Mouse (Mus musculus): ENCODE data around the gene Pigo.

Gene Pigo

DNA sequence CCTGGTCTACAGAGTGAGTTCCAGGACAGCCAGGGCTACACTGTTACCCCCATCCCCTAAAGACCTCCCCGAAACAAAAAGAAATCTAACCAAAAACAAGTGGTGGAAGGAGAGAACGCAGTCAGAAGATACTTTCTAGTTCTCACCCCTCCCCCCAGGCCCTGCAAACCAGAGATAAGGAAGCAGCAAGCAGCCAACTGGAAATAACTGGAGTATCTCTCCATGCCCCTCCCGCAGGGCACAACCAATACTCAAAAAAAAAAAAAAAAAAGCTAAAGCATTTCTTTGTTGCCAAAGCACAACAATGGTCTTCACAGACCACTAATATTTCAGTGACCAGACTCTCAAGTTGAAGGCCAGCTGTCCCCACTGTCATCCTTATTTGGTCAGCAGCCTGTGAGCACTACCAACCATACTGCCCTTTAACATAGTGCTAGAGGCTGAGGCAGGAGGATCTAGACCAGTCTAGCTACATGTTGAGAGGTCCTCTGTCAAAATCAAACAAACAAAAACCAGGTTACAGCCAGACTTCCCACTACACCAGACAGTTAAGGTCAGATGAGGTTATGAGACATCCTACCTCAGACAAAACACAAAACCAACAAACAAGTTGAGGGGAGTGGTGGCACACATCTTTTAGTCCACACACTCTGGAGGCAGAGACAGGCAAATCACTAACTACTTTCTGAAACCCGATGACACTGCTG, 12.4 kb upstream of the Pigo start:
- no peak for DNase-seq (ENCODE audit: low read depth, low spot score)

DNA sequence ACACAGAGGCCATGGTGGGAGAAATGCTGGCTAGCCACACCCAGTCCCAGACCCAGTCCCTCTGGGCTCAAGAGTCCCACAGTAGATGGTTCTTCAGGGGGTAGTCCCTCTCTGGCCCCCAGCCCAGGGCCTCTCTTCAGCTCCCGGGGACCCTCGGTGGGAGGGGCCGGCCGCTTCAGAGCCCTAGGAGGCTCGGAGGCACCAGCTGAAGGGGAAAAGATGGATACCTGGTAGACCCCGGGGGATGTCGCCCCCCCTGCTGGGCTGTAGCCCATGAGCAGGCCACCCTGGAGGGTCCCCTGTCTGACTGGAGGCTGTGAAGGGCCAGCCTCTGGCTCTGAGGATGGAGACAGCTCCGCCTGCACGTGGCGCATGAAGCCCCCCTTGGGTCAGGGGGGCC, 10.7 kb upstream of the Pigo start:
- no peak for DNase-seq (ENCODE audit: low read depth, low spot score)

DNA sequence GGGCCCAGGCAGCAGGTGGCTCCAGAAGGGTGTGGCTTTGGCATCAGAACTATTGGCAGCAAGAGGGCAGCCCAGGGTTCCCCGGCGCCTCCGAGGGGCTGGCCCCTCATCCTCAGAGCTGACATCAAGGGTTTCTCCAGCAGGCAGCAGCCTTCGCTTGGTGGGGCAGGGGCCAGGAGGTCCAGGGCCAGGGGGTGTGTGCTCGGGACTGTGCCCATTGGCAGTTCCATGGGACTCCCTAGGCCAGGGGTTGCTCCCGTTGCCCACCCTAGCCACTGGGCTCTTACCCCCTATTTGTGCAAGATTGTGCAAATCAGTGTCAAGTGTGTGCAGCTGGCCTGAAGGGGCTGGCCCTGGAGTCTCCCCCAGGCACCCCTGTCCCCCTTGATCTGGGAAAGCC, 10.2 kb upstream of the Pigo start:
- no peak for DNase-seq (ENCODE audit: low read depth, low spot score)

DNA sequence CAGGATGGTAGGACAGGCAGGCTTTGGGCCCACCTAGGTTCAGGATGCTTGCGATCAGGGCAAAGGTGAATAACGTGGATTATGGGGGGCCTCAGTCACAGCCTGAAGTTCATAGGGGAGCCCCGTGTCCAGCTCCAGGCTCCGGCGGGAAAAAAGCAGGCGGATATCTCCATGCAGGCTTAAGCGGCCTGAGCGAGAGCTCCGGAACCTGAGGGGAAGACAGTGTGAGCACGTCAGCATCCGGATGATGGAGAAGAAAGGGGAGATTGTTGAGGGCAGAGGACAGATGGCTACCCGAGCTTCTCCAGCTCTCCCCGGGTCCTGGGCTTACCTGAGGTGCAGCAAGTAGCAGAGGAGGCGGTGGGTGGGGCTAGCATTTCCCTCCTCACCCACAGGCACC, 7.9 kb upstream of the Pigo start:
- DNase-seq (ENCODE audit: low read depth, low spot score): no peak

DNA sequence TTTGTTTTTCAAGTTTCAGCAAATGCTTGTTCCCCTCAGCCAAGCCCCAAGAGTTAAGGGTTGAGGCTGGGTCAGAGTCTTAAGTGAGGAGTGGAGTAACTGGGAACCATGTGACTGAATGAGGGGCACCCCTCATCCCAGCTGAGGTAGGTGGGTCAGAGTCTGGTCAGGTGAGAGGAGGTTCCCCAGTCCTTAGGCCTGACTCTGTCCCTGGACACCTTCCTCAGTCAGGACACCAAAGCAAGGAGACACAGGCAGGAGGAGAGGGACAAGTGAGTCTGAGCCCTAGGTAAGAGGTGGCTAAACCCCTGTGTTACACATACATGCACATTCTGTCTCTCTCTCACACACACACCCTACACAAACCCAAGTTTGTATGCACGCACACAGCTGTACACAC, 6.9 kb upstream of the Pigo start:
- no peak for DNase-seq (ENCODE audit: low read depth, low spot score)

DNA sequence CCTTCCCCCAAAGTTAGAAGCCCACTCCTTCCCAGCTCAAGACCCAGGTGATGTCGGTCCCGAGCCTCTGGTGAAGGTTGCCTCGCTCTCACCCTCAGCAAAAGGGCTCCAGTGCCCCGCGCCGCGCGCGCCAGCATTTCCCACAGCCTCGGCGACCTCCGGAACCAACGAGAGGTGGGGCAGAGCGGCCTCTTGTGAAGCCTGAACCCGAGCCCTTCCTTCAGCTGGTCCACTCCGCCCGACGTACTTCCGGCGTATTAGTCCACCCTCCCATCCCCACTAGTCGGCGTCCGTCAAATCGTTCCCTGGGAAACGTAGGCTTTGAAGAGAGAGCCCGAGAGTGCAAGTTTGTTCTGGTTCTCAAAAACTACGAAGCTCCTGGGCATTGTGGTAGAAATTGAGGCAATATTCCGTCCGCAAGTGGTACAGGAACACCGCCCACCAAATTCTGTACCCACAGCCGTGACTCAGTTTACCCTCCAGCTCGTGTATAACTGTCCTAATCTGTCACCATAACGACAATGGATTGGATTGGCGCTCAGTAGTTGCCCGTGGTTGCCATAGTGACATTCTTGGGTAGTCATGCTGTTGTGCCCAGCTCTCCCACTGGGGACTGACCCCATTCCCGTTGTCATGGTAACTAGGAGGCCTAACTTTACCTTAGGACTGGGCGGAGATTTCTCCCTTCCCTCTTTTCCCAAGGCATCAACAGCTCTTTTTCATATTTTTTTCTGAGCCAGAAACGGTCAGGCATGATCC, 5.8 kb upstream of the Pigo start, which contains the start of gene Stoml2:
Gene Stoml2, minus strand, starts transcription at position 474 of the 759 bp plus-strand sequence.
- peak; percentile 98 for DNase-seq (ENCODE audit: low read depth, low spot score)

DNA sequence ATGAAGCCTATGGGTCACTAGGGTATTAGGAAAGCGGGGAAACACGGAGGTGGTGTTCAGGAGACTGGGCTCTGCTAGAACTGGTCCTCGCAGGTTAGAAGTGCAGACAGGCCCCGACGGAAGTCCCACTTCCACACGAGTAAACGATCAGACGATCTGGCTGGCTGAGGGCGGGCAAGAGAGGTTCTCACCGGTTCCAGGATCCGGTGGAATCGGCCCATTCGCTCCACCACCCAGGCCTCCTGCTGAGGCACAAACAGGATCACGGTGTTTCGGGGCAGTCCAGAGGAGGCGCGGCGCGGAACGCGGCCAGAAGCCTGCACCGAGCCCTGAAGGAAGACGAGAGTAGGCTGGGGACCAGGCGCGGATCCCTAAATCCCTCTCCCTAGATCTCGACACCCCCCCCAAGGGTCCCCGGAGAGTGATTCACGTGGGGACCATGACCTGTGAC, 5.2 kb upstream of the Pigo start:
- peak; percentile 89 for DNase-seq (ENCODE audit: low read depth, low spot score)

DNA sequence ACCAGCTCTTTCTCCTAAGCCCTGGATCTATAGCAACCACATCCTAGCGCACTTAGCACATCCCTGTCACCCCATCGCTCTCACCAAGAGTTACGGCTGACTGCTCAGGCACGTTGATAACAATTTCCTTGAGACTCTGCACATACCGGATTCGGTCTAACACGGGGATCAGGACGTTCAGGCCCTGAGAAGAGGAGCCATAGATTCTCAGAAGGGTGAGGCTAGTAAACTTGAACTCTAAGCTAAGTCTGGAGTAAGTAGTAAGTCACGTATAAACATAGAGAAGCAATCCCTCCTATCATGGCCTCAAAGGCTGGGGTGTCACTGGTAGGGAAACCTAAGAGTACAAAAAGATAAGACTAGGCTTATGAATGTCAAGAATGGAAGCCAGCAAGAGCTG, 4.7 kb upstream of the Pigo start:
- no peak for DNase-seq (ENCODE audit: low read depth, low spot score)

DNA sequence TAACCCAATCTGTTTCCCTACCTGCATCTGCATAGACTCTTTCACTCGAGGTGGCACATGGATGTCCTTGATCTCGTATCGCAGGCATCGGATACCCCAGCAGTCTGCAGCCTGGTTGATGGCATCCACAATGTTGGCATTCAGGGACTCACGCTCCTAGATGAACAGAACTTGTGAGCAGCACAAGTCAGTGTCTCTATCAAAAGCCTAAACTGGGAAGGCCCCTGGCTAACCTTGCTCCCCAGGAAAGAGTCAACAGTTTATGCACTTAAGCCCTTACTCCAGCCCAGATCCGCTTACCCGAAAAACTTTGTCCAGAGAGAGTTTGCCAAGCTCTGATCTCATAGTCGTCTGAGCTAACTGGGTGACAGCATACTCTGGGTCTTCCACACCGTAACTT, 4.1 kb upstream of the Pigo start:
- no peak for DNase-seq (ENCODE audit: low read depth, low spot score)

DNA sequence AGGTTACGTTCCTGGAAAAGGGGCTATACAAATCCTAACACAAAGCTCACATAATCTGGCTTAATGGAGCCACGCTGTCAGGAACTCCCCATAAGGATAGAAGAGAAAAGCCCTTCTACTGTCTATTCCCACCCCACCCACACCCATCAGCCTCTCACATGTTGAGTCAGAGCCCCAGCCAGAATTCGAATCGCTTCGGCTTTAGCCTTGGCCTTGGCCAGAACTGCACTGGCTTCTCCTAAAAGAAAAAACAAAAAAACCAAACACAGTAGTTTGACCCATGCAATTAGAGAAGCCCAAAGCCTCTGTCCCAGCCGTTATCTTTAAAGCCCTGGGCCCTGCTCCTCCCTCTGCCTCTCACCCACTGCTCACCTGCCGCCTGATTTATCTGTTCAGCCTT, 3.5 kb upstream of the Pigo start:
- no peak for DNase-seq (ENCODE audit: low read depth, low spot score)

DNA sequence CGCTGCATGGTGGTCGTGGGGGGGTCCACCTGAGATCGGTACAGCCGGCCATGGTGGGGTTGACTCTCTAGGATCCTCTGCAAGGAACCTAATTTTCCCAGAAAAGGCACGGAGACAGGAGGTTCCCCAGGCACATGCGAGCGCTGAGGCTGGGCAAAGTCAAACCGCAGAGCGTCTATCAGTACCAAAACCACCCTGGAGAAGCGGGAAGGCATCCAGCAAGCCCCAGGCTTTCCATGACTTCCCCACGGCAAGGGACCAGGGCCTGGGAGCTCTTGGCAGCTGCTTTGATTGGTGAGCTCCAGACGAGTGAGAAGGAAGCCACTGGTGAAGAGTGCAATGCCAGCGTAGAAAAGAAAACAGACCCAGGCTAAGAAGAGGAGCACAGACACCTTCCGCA, 946 bp downstream of the Pigo start:
- DNase-seq (ENCODE audit: low read depth, low spot score): no peak

DNA sequence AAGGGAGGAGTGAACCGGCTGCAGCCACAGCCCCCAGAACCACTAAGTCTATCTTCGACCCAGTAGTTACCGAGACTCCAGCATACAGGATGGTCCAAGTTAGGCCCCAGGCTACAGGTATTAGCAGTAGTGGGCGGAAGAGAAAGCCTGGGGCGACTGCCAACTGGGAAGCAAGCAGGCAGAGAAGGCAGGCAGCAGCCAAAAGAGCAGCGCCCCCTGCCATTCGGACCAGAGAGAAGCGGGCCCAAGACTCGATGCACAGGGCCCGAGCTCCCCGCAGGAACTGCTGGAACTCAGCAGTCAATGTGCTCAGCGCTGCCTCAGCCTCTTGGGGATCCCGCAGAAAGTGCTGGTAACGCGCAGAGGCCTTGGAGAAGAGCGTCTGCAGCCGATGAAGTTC, 4.3 kb downstream of the Pigo start:
- peak; percentile 74 for DNase-seq (ENCODE audit: low read depth, low spot score)

DNA sequence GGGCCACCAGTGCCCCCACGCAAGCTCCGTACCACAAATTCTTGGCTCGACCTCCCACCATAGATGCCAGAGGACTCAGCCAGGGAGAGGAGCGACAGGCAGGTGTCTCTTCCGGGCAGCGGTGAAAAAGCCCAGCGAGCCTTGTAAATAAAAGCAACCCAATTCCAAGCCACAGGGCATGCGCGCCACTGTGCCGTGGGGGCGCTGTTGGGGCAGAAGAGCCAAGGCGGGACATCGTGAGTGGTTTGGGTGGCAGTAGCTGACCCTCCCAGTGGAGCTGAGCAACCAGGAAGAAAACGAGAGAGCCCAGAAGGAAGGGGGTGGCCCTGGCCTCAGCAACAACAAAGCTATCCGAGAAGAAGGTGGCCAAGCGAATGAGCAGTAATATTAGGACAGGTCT, 4.7 kb downstream of the Pigo start:
- DNase-seq (ENCODE audit: low read depth, low spot score): peak; percentile 59

DNA sequence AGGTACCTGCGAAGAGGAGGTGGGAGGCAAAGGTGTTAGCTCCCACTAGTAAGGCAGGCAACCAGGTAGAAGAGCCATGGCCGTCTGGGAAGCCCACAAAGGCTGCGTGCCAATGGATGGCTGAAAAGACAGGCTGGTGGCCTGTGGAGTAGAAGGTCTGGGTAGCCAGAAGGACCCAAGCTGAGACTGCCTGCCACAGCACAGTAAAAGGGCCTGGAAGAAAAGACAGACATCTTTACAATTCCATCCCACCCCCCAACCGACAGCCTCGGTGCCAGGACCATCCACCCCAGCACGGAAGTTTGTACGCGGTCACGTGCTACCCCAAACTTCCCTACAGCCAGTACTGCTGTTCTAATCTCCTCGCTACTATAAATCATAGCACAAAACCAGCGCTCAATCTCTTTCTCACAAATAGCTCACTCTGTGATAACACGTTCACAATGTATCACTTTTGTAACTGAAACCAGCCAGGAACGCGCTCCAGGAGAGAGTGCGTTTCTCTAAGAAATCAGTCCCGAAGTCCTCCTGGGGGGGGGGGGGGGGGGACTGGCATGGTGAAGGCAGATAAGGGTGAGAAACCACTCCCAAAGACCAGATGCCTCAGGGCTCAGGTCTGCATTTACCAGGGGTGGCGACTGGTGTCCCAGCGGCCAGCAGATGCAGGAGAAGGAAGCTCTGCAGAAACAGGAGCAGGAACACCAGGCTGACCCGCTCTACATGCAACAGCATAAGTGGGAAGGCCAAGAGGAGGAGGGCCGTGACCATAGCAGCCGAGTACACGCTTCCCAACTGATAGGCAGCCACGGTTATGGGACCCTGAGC, 5.8 kb downstream of the Pigo start:
- no peak for DNase-seq (ENCODE audit: low read depth, low spot score)

DNA sequence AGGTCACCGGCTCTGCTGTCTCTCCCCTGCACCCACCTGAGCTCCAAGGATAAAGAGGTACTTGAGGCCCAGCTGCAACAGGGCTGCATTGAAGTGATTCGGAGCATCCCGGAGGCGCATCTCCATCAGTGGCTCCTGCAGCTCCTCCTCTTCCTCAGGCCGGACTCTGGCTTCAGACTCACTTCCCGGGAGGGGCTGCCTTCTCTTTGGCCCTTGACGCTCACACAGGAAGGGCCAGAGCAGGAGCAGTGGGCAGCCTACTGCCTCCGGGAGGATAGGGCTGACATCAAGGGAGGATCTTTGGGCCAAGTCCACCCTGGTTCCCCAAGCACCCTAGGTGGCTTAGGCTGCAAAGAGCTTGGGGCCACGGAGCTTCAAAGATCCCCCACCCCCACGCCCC, 6.4 kb downstream of the Pigo start:
- DNase-seq (ENCODE audit: low read depth, low spot score): no peak

DNA sequence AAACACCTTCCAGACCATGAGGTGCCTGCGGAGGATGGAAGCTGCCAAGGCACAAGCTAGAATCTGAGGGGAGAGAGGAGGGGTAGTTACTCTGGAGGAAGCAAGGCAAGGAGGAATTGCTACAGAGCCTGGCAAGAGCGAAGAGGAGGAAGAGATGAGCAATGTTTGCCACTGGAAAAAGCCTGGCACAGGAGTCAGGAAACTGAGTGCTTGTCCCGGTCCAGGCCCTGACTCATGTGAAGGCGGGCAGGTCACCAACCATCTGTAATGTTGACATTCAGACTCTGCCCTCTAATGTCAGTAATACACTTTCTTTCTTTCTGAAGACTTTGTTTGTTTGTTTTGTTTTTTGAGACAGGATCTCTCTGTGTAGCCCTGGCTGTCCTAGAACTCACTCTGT, 7.5 kb downstream of the Pigo start:
- no peak for DNase-seq (ENCODE audit: low read depth, low spot score)

DNA sequence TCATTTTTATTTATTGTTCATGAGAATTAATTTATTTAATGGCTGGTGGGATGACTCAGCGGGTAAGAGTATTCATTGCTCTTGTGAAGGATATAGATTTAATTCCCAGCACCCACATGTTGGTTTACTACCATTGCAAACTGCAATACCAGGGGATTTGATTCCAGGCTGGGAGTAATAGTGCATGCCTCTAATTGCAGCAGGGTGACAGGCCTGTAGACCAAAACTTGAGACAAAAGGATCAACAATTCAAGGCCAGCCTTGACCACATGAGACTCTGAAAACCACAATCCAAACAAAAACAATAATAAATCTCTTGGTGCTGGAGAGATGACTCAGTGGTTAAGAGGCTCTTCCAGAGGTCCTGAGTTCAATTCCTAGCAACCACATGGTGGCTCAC, 13.5 kb downstream of the Pigo start:
- DNase-seq (ENCODE audit: low read depth, low spot score): no peak

DNA sequence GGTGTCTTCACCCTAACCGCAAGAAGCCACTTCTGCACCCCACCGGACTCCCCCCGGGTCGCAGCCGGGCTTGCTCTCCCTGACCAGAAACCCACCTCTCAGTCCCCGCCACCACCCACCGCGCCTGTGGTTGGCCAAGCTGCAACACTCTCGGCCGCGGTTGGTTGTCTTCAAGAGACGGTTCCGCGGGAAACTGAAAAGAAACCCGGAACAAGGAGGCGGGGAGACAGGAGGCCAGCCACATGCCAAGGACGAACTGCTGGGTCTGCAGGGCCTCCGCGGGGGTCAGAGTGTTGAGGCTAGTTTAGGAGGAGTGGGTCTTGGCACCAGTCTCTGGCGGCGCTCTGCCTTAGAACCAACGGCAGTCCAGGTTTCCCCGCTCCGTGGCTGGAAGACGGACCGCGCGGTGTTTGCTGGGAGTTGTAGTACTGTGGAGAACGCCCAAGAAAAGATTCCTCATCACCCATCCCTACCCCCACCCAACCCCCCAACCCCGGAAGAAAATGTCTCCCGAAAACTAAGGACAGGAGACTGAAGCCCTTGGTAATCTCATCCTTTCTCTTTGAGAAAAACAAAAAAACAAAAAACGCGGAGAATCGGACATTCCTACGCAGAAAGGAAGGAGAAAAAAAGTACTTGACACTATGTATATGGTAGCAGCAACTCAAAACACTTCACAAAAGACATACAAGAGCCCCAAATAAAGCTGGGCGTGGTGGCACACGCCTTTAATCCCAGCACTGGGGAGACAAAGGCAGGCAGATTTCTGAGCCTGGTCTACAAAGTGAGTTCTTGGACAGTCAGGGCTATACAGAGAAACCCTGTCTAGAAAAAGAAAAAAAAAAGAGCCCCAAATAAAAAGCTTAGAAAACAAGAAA, 15.2 kb downstream of the Pigo start, which contains the start of gene Fancg:
Gene Fancg, minus strand, starts transcription at position 346 of the 878 bp plus-strand sequence.
- peak; percentile 87 for DNase-seq (ENCODE audit: low read depth, low spot score)

DNA sequence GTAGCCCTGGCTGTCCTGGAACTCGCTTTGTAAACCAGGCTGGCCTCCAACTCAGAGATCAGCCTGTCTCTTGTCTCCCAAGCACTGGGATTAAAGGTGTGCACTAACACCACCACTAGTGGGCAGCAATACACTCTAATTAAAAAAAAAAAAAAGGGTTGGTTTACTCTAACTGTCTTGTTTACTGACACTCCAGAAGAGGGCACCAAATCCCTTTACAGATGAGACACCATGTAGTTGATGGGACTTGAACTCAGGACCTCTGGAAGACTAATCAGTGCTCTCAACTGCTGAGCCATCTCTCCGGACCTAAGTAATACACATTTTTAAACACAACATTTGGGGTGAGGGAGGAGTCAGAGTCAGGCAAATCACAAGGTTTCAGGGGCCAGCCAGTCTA, 19.9 kb downstream of the Pigo start:
- DNase-seq (ENCODE audit: low read depth, low spot score): peak; percentile 84

DNA sequence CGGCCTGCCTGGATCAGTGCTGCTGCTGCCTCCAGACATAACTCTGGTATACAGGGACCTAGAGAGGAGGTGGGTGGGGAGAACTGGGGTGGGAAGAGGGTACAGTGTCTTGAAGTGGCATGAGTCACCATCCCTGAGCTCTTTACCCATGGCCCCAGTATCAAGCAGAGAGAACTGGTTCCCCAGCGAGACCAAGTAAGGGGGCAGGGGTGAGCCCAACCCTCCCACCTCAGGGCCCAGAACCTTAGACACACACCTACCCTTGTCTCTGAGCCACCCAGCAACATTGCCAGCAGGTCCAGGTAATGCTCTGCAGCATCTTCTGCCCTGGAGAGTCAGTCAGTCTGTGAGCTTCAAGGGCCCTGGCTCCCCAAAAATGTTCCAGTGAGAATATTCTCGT, 20.7 kb downstream of the Pigo start:
- no peak for DNase-seq (ENCODE audit: low read depth, low spot score)

DNA sequence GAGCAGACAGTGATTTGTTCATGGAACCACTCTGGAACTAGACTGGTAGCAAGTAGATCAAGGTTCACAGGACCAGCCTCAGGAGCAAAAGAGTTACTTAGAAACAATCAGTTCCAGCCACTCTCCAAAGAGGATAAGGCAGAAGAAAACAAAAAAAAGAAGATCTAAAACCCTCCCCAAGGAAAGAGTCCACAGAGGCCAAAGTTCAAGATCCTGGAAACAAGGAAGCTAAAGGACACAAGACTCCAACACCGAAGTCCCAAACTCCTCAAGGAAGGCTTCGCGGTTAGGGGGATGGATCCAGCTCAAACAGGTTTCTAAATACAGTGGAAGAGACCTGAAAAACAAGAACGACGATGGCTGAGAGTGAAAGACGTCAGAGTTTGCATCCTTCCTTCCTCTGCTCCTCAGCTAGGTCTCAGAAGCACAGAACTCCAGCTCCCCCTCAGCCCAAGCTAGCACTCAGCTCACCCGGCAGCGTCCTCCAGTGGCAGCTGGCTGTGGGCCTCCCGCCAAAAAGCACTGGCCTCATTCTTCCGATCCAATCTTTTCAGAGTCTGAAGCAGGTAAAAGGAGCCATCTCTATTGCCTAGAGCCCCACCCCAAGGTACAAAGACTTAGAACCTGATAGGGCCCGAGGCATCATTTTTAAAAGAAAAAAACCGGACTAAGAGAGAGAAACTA, 22.7 kb downstream of the Pigo start:
- DNase-seq (ENCODE audit: low read depth, low spot score): peak; percentile 34
